Mouse (Mus musculus) kidney, adult 9 months (tissue): ENCODE measurements at regions not wholly inside any gene's neighbourhood (a gene's known extent, or its start where the extent isn't known, plus 50 kb on each side); places are given as distances from the start of the nearest gene placed in this dataset.
"Not testable (repeated sequence)": the region's sequence is repeated elsewhere in the genome, so short reads cannot be mapped to it uniquely, and the experiment has no call there.

Experiments
- DNase-seq: peaks from one replicate; pipeline ENCODE4 v3.0.0; 2022

- no peak for DNase-seq
These were observed 467.5 kb upstream of the Smim15 start for GRCm38 (mm10) chr13:107576701-107577100.

- DNase-seq, result no peak
These were observed 469.2 kb upstream of the Smim15 start for GRCm38 (mm10) chr13:107575025-107575424.

GRCm38 (mm10) chr13:107573499-107574355 lies 470.5 kb upstream of the Smim15 start:
- no peak for DNase-seq

- no peak for DNase-seq
These were observed 472.7 kb upstream of the Smim15 start for GRCm38 (mm10) chr13:107571539-107571938.

- no peak for DNase-seq
These were observed 474.8 kb upstream of the Smim15 start for GRCm38 (mm10) chr13:107569477-107569876.

- DNase-seq, result peak; percentile 29
These were observed 475.5 kb upstream of the Smim15 start for GRCm38 (mm10) chr13:107568701-107569121.

GRCm38 (mm10) chr13:107562463-107562862 lies 481.8 kb upstream of the Smim15 start:
- no peak for DNase-seq

GRCm38 (mm10) chr13:107561529-107561928 lies 482.7 kb upstream of the Smim15 start:
- DNase-seq, result no peak

GRCm38 (mm10) chr13:107555958-107556357 lies 488.3 kb upstream of the Smim15 start:
- no peak for DNase-seq

- no peak for DNase-seq
These were observed 490.2 kb upstream of the Smim15 start for GRCm38 (mm10) chr13:107554091-107554490.

- no peak for DNase-seq
These were observed 492.1 kb upstream of the Smim15 start for GRCm38 (mm10) chr13:107552165-107552564.

GRCm38 (mm10) chr13:107549995-107550394 lies 494.3 kb upstream of the Smim15 start:
- not testable (repeated sequence) for DNase-seq

GRCm38 (mm10) chr13:107547073-107547472 lies 497.2 kb upstream of the Smim15 start:
- DNase-seq, result no peak

- DNase-seq, result no peak
These were observed 497.9 kb upstream of the Smim15 start for GRCm38 (mm10) chr13:107546181-107546900.

GRCm38 (mm10) chr13:107541635-107541955 lies 502.7 kb upstream of the Smim15 start:
- no peak for DNase-seq

GRCm38 (mm10) chr13:107540784-107541634 lies 503.2 kb upstream of the Smim15 start:
- no peak for DNase-seq

GRCm38 (mm10) chr13:107540305-107540704 lies 503.9 kb upstream of the Smim15 start:
- DNase-seq, result no peak

- no peak for DNase-seq
These were observed 504.4 kb upstream of the Smim15 start for GRCm38 (mm10) chr13:107539867-107540266.

- DNase-seq, result no peak
These were observed 504.9 kb upstream of the Smim15 start for GRCm38 (mm10) chr13:107539326-107539725.

- no peak for DNase-seq
These were observed 509.0 kb upstream of the Smim15 start for GRCm38 (mm10) chr13:107535213-107535612.

GRCm38 (mm10) chr13:107533323-107533722 lies 510.9 kb upstream of the Smim15 start:
- no peak for DNase-seq

GRCm38 (mm10) chr13:107531528-107531927 lies 509.6 kb upstream of the Kif2a start:
- DNase-seq, result no peak

- no peak for DNase-seq
These were observed 509.1 kb upstream of the Kif2a start for GRCm38 (mm10) chr13:107531026-107531425.
